Mouse (Mus musculus) neural tube, embryonic 13.5 days (tissue): Measurements from ENCODE around the gene Rnf181. TPM values are rescaled to one million over a fixed set of nuclear protein-coding genes. Genes with fewer than 3 reads are reported as not detected.

Experiments
- ATAC-seq: fragments of 200-750 bp; cut with Nextera tagmentation; 2 replicates; pipeline ENCODE4 v1.8.0; 2017; ENCODE audit warnings: low read depth, mild to moderate bottlenecking, moderate TSS enrichment, moderate library complexity
- H3K27ac ChIP-seq: fragments of 300-500 bp; sonication (generic); replicated peaks from 2 replicates; pipeline ENCODE4 v1.5.1; 2015; ENCODE audit warnings: moderate library complexity, mild to moderate bottlenecking, inconsistent platforms
- H3K27me3 ChIP-seq: fragments of 300-500 bp; sonication (generic); 2 replicates; pipeline ENCODE4 v1.6.1; 2015; ENCODE audit warnings: mild to moderate bottlenecking, inconsistent platforms
- H3K36me3 ChIP-seq: fragments of 300-500 bp; sonication (generic); 2 replicates; pipeline ENCODE4 v1.6.1; 2015; ENCODE audit warnings: mild to moderate bottlenecking, inconsistent platforms
- H3K4me1 ChIP-seq: fragments of 300-500 bp; sonication (generic); replicated peaks from 2 replicates; pipeline ENCODE4 v1.6.1; 2015; ENCODE audit warnings: inconsistent platforms
- H3K4me2 ChIP-seq: fragments of 300-500 bp; sonication (generic); 2 replicates; pipeline ENCODE4 v1.6.1; 2015; ENCODE audit warnings: inconsistent platforms, mild to moderate bottlenecking, moderate library complexity
- H3K4me3 ChIP-seq: fragments of 300-500 bp; sonication (generic); 2 replicates; pipeline ENCODE4 v1.5.1; 2015; ENCODE audit warnings: mild to moderate bottlenecking, inconsistent platforms
- H3K9ac ChIP-seq: fragments of 300-500 bp; sonication (generic); 2 replicates; pipeline ENCODE4 v1.6.1; 2015; ENCODE audit warnings: moderate library complexity, mild to moderate bottlenecking, inconsistent platforms
- H3K9me3 ChIP-seq: fragments of 300-500 bp; sonication (generic); 2 replicates; pipeline ENCODE4 v1.6.1; 2016; ENCODE audit warnings: inconsistent platforms
- WGBS: fragments of 180-500 bp; shearing (Covaris S2); methylation state at CpG from one replicate; pipeline ENCODE4 v1.1.7; 2015; 5-methylcytosine and 5-hydroxymethylcytosine counted together
- polyA plus RNA-seq: library from polyadenylated mRNA; unstranded; fragments of >200 nt; fragmentation: Nextera tagmentation; extraction: Ambion mirVana; gene quantifications from 2 replicates; pipeline ENCODE4 v1.2.1, GENCODE M21; 2015

Gene Rnf181
- polyA plus RNA-seq, 1 experiment from 2014 or later = 148 TPM

GRCm38 (mm10) chr6:72392341-72392740 lies 25.6 kb upstream of the Rnf181 start:
- no peak overlapping the region for H3K27ac ChIP-seq
- WGBS = 92% methylated on average over 5 of the region's 5 CpGs
- H3K36me3 ChIP-seq = no peaks in the 10 kb centered on the region
- H3K4me2 ChIP-seq = no peak overlapping the region
- ATAC-seq = no peak
- peaks cover 27% of the 10 kb centered on the region for H3K27me3 ChIP-seq
- no peak overlapping the region for H3K9ac ChIP-seq
- H3K9me3 ChIP-seq = no peaks in the 10 kb centered on the region
- peaks cover 17% of the 10 kb centered on the region for H3K4me1 ChIP-seq
- no peak overlapping the region for H3K4me3 ChIP-seq

- Histone ChIP-seq H3K9me3 (no peaks in the 10 kb centered on the region), H3K9ac (peak overlapping the region; percentile 56; the same call in 1 of the 2 replicates), H3K4me3 (peak overlapping the region; percentile 35), H3K4me2 (peak overlapping the region; percentile 50), H3K4me1 (peaks cover 17% of the 10 kb centered on the region), H3K27me3 (peaks cover 27% of the 10 kb centered on the region), H3K36me3 (no peaks in the 10 kb centered on the region), H3K27ac (peak overlapping the region; percentile 74)
- WGBS = 21% methylated on average over 12 of the region's 12 CpGs
- ATAC-seq = no peak
Observed at GRCm38 (mm10) chr6:72390795-72391521, 24.2 kb upstream of the Rnf181 start.

DNA sequence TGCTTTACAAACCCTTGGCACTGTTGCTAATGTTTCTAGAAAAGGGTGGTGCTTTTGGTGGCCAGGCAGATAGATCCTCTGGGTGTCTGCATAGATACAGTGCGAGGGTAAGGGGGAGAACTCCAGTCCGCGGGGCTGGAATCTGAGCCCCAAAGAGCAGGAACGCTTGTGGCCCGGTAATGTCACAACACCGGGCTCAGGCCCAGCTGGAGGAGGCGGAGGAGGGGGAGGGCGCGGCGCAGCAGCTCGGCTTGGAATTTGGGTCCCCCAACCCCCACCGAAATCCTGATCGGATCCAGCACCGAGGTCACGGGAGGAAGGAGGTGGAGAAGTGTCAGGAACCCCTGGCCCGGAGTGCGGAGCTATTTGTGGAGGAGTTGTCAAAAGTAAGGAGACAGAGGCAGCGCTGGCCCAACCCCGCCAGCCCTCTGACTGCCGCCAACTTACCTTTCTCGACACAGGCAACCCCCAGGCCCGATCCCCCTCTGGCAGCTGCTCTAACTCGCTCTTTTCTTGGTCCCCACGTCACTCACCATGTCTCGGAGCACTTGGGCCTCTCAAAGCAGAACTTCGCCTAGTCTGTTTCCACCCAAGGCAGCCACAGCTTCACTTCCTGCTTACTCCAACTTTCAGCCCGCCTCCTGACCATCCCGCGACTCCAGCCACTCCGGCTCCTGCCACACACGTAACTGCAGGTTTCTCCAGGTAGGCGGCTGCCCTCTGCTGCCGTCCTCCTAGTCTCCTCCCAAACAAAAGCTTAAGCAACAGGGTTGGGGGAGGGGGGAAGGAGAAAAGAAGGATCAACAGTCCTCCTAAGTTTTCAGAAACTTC lies 23.4 kb upstream of the Rnf181 start, which contains the start of gene Vamp8:
TSS of gene Vamp8 (minus strand) at position 763 of the 831 bp plus-strand sequence.
- H3K27ac ChIP-seq = peak within 1 kb of the TSS; percentile 74

GRCm38 (mm10) chr6:72389471-72389940 lies 22.8 kb upstream of the Rnf181 start:
- peaks cover 27% of the 10 kb centered on the region for H3K27me3 ChIP-seq
- peak overlapping the region; percentile 56 for H3K9ac ChIP-seq
- peaks cover 17% of the 10 kb centered on the region for H3K4me1 ChIP-seq
- no peaks in the 10 kb centered on the region for H3K9me3 ChIP-seq
- peak overlapping the region; percentile 74 for H3K27ac ChIP-seq
- no peaks in the 10 kb centered on the region for H3K36me3 ChIP-seq
- H3K4me2 ChIP-seq = peak overlapping the region; percentile 50
- 0 out of 2 replicates have a peak, but pooled peaks have one; percentile 36 for ATAC-seq
- H3K4me3 ChIP-seq = peak overlapping the region; percentile 35
- 42% methylated on average over 13 of the region's 13 CpGs for WGBS

More for the DNA sequence above, 23.4 kb upstream of the Rnf181 start, which contains the start of gene Vamp8:
- H3K4me1 ChIP-seq = peaks cover 17% of the 10 kb centered on the region
- no peaks in the 10 kb centered on the region for H3K36me3 ChIP-seq
- peak within 1 kb of the TSS; percentile 56 for H3K9ac ChIP-seq
- 3% methylated on average over 33 of the region's 33 CpGs for WGBS
- no peaks in the 10 kb centered on the region for H3K9me3 ChIP-seq
- H3K4me3 ChIP-seq = peak within 1 kb of the TSS; percentile 35
- H3K4me2 ChIP-seq = peak within 1 kb of the TSS; percentile 50
- peaks cover 27% of the 10 kb centered on the region for H3K27me3 ChIP-seq
- peak; percentile 36; the same call in 1 of the 2 replicates for ATAC-seq

- Histone ChIP-seq H3K9me3 (no peaks in the 10 kb centered on the region), H3K4me3 (no peak overlapping the region), H3K36me3 (no peaks in the 10 kb centered on the region), H3K4me2 (peak overlapping the region; percentile 50; the same call in 1 of the 2 replicates), H3K27ac (no peak overlapping the region), H3K4me1 (peaks cover 17% of the 10 kb centered on the region), H3K9ac (no peak overlapping the region), H3K27me3 (peaks cover 27% of the 10 kb centered on the region)
- 92% methylated on average over 6 of the region's 6 CpGs for WGBS
- ATAC-seq = no peak
Observed at GRCm38 (mm10) chr6:72388791-72389329, 22.1 kb upstream of the Rnf181 start.

DNA sequence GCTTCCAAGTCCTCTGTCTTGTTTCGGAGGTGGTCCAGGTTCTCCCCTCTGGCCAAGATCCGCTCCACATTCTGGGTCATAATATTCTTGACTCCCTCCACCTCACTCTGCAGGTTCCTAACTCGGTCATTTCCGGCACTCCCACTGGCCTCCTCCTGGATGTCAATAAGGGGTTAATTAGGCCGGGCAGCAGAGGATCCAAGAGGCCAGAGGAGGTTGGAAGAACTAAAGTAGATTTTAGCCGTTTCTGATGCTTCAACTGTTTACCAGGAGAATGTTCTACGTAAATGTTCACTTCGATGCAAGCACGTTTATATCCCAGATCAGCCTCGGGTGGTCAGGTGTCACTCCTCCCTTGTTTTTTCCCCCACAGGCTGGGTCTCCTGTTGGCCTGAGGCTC lies 21.5 kb upstream of the Rnf181 start:
- H3K9ac ChIP-seq = no peak overlapping the region
- H3K36me3 ChIP-seq = no peaks in the 10 kb centered on the region
- H3K27ac ChIP-seq = no peak overlapping the region
- no peak for ATAC-seq
- 70% methylated on average over 10 of the region's 10 CpGs for WGBS
- H3K4me3 ChIP-seq = no peak overlapping the region
- H3K4me1 ChIP-seq = peaks cover 17% of the 10 kb centered on the region
- no peaks in the 10 kb centered on the region for H3K9me3 ChIP-seq
- H3K27me3 ChIP-seq = peaks cover 27% of the 10 kb centered on the region
- no peak overlapping the region for H3K4me2 ChIP-seq

DNA sequence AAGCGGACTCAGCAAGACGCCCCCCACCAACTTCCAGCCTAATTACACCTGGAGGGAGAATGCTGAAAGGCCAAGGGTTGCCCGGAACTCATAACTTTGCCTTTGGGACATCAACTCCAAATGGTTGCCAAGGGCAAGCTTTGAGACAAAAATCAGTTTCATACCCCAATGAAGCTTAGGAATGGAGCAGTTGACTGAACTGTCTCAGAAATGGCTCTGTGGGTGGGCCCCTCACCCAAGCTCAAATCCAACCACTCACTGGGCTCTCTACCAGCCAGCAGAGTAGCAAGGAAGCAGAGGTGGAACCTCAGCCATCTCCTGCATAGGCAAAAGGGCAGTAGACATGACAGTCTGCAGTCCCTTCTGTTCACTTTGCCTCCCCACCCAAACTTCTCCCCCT lies 21.1 kb upstream of the Rnf181 start:
- ATAC-seq = no peak

GRCm38 (mm10) chr6:72386561-72386960 lies 19.8 kb upstream of the Rnf181 start:
- Histone ChIP-seq H3K27ac (no peak overlapping the region), H3K36me3 (no peaks in the 10 kb centered on the region), H3K9me3 (no peaks in the 10 kb centered on the region), H3K4me3 (no peak overlapping the region), H3K4me1 (peaks cover 17% of the 10 kb centered on the region), H3K4me2 (no peak overlapping the region), H3K27me3 (peaks cover 33% of the 10 kb centered on the region), H3K9ac (no peak overlapping the region)
- no peak for ATAC-seq
- 92% methylated on average over 2 of the region's 2 CpGs for WGBS

More for the DNA sequence above, 21.1 kb upstream of the Rnf181 start:
- peaks cover 17% of the 10 kb centered on the region for H3K4me1 ChIP-seq
- H3K27me3 ChIP-seq = peaks cover 27% of the 10 kb centered on the region
- H3K27ac ChIP-seq = no peak overlapping the region
- no peak overlapping the region for H3K9ac ChIP-seq
- WGBS = 73% methylated on average over 3 of the region's 3 CpGs
- no peak overlapping the region for H3K4me2 ChIP-seq
- H3K9me3 ChIP-seq = no peaks in the 10 kb centered on the region
- no peak overlapping the region for H3K4me3 ChIP-seq
- H3K36me3 ChIP-seq = no peaks in the 10 kb centered on the region

DNA sequence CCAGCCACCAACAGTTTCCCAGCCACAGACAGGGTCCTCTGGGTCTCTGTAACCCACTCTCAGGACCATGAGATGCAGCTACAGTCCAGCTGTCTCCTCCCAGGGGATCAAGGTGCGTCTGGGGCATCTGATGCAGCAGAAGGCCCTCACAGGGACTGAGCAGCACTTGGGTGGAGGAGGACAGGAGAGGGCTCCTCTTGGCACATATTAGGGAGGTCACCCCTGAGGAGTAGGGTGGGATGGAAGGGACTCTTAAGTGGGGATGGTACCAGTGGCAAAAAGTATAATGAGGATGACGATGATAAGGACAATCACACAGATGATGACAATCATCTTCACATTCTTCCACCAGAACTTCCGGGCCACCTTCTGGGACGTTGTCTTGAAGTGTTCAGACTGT lies 18.5 kb upstream of the Rnf181 start:
- no peak for ATAC-seq
- H3K27me3 ChIP-seq = peaks cover 35% of the 10 kb centered on the region
- H3K9me3 ChIP-seq = no peaks in the 10 kb centered on the region
- H3K36me3 ChIP-seq = no peaks in the 10 kb centered on the region
- H3K9ac ChIP-seq = no peak overlapping the region
- H3K4me1 ChIP-seq = peaks cover 14% of the 10 kb centered on the region
- 85% methylated on average over 4 of the region's 4 CpGs for WGBS
- no peak overlapping the region for H3K27ac ChIP-seq
- H3K4me2 ChIP-seq = no peak overlapping the region
- no peak overlapping the region for H3K4me3 ChIP-seq

GRCm38 (mm10) chr6:72383952-72384351 lies 17.2 kb upstream of the Rnf181 start:
- peaks cover 35% of the 10 kb centered on the region for H3K27me3 ChIP-seq
- no peaks in the 10 kb centered on the region for H3K36me3 ChIP-seq
- WGBS = 96% methylated on average over 7 of the region's 7 CpGs
- no peaks in the 10 kb centered on the region for H3K9me3 ChIP-seq
- H3K9ac ChIP-seq = no peak overlapping the region
- H3K4me3 ChIP-seq = no peak overlapping the region
- ATAC-seq = no peak
- H3K27ac ChIP-seq = no peak overlapping the region
- H3K4me1 ChIP-seq = peaks cover 9% of the 10 kb centered on the region
- H3K4me2 ChIP-seq = no peak overlapping the region

DNA sequence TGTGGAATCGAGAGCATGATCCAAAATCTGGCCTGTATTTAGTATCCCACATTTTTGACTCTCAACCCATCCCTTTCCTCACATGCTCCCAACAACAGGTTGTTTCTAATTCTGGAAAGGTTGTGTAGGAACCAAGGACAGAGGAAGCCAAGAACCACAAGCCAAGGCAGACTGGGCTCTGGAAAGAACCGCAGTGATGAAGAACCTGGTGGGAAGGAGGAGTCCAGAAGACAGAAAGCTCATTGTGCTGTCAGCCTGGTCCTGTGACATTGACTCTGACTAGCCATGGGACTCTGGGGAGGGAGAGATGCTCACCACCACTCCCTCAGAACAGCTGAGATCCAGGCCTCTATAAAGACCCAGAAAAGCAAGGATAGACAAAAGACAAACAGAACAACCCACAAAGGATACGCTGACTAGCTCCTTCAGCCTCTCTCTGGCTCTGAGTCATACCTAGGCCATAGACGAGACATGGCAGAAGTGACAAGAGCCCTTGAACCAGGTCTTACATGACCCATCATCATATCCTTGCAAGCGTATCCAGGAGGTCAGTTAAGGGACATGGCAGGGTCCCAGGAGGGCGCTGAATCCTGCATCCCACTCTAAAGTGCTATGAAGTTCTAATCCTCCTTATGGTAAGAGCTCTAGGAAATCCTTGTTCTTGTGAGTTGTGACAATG lies 16.5 kb upstream of the Rnf181 start:
- Histone ChIP-seq H3K9me3 (no peaks in the 10 kb centered on the region), H3K4me1 (peaks cover 9% of the 10 kb centered on the region), H3K9ac (no peak overlapping the region), H3K4me2 (no peak overlapping the region), H3K36me3 (no peaks in the 10 kb centered on the region), H3K27me3 (peaks cover 37% of the 10 kb centered on the region), H3K27ac (no peak overlapping the region), H3K4me3 (no peak overlapping the region)
- ATAC-seq = no peak
- 81% methylated on average over 6 of the region's 6 CpGs for WGBS
